Mouse (Mus musculus) frontal cortex, postnatal 10 days (tissue): Measurements from ENCODE around the gene Alkbh2.
A peak's percentile ranks its signal among the peaks of the same experiment; 100 is the strongest.

Source experiments
- DNase-seq, 2 experiments: peaks; one replicate each; pipeline ENCODE4 v3.0.0; 2022; ENCODE audit warnings: low spot score in 2 of 2, mixed read lengths in 1 of 2

Gene Alkbh2

DNA sequence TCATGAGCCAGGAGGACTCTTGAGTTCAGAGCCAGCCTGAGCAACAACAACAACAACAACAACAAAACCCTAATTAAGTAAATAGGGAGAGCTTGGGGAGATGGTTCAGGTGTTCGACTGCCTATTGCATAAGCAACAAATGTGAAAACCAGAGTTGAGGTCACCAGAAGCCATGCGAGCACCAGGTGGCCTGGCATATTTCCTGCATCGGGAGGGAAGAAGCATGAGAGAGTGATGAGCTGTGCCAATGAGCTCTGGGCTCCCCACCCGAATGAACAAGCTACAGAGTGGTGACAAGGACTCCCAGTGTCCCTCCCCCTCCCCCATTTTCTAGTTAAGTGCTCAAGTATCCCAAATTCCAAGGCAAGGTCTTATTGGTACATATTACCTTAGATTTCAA lies 26.1 kb downstream of the Alkbh2 start:
- no peak for DNase-seq

DNA sequence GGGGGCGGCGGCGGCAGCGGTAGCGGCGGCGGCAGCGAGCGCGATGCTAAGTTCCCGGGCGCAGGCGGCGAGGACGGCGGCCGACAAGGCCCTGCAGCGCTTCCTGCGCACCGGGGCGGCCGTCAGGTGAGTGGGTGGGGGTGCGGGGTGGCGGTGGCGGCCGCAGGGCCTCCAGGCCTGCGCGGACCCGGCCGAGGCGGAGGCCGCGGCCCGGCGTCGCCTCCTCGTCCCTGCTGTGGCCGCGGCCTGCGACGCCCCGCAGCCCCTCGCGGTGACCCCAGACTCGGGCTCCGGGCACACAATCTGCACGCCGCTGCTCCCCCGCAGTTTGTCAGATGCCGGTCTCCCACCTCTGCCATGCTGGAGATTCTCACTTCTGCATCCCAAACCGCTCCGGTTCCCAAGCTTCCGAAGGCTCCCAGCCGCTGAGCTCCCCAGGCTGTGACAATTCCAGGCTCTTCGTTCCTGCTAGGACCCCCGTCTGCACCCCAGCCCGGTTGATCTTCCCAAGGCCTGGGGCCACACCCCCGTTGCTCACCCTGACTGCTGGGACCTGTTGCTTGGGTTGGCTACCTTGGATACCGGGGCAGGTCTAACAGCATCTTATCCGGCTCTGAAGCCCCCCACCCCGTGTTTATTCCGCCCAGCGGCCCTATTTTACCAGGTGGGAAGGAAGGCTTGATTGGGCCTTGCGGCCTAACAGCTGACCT lies 27.5 kb downstream of the Alkbh2 start:
- DNase-seq, result peak in 1 of 2 experiments; percentile 28

DNA sequence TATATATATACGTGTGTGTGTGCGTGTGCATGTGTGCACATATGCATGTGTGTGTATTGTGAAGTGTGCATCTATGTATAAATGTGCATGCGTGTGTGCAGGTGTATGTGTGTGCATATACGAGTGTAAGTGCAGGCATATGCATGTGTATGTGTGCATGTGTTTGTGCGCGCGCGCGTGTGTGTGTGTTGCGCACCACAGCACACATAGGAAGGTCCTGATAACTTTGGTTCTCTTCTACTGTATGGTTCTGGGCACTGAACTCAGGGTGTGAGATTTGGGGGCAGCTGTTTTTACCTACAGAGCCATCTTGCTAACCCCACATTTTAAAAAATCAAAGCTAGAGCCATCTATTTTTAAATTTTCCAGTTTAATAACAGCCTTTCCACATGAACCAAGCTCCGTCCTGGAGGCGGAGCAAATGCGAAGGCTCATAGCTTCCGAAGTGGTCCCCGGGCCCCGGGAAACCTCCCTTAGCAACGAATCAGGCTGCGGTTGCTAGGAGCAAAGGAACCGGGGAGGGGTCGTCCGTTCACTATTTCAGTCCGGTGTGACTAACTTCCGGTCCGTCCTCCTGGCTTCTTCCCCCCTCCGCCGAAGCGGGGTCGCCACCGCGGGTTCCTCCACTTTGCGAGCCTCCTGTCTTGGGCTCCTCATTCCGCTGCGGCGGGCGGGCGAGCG lies 28.2 kb downstream of the Alkbh2 start:
- peak; percentile 92 for DNase-seq

DNA sequence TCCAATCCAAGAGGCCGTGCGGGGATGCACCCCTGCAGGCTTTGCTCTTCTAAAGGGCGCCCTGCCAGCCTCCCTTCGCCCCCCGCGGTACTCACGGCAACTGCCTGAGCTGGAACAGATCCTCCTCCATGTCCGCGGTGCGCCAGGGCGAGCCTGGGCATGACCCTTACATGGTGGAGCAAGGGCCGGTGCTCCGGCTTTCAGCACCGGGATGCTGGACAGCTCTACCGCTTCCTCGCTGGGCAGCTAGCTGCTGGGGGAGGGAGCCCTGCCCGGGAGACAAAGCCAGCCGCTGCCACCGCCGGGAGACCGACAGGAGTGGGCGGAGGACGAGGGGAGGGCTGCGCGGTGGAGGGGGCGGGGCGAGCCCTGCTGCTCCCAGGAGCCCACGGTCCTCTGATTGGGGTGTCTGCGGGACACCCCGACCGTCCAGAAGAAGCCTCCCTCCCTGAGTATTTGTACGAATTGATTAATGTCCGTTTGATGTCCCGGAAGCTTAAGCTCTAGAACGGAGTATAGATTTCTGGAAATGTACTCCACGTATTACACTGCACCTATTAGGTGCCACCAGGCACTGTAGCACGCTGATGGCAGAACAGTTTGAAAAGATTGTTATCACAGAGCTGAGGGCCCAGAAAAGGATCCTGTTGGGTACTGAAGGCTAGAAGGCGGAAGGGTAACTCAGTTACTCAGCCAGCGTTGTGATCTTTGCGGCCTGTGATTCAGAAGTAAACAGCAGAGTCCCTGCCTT lies 36.8 kb downstream of the Alkbh2 start, which contains the start of gene Svop:
TSS of gene Svop (minus strand) at position 514 of the 751 bp plus-strand sequence.
- DNase-seq, result peak; percentile 71 to 79

DNA sequence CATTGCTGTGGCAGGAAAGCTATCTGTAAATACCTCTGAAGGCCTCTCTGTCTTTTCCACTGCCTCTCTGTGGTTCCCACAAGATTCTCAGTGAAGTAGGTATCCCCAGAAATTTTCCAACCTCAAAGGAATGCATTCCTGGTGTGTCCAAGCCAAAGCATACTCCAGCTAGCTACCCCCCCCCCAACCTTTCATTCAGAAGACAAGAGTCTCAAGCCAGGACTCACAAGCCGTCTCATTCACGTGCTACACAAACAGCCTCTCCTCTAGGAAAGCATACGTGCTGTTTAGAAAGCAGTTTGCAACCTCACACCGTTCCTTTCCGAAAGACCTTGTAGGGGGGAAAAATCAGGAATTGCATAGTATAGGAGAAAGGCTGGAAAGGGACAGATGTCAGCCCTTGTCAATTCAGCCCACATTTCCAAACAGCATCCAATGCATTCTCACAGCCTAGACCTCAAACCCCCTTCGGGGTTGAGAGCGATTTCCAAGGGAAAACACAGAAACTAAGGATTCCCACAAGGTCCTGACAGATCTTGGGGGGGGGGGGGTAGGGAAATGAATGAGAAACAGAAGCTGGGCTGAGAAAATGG lies 37.5 kb downstream of the Alkbh2 start:
- DNase-seq, result no peak

DNA sequence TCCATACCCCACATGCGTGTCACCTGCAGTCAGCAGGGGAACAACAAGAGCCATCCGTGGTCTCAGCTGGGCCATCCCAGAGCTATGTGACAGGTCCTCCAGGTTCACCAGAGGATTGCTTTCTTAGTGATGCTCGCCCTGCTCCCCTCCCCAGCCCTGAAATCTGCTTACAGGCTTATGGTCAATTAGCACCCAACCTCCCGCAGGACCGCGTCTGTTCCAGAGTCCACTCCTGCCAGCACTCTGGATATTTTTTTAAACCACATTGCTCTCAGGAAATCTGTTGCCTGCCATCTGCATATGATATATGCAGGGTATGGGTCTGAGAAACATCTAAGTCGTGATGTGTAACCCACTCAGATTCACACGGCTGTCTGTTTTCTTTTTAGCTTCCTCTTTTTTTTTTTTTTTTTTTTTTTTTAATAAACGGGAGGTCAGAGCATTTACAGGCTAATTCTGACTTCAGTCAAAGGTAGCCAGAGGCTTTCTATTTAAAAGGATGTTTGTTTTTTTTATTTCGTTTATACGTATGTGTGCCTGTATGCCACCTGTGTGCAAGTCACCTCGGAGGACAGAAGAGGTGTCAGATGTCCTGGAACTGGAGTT lies 40.0 kb downstream of the Alkbh2 start:
- no peak for DNase-seq

DNA sequence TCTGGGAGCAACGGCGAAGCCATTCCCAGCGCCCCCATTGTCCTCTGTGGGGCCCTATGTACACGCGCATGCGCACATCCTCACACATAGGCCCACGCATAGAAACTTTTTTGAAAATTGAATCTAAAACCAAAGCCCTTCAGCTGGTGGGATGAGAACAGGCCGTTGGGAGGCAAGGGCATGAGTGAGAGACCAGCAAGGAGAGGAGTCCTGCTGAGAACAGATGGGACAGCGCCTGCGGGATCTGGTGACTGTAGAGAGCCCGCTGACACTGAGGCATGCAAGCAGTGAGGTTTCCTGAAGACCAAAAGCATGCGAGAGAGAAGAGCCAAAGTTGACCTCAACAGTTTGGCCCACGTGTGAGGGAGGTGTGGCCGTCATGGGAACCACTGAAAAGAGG lies 42.5 kb downstream of the Alkbh2 start:
- DNase-seq, result no peak

DNA sequence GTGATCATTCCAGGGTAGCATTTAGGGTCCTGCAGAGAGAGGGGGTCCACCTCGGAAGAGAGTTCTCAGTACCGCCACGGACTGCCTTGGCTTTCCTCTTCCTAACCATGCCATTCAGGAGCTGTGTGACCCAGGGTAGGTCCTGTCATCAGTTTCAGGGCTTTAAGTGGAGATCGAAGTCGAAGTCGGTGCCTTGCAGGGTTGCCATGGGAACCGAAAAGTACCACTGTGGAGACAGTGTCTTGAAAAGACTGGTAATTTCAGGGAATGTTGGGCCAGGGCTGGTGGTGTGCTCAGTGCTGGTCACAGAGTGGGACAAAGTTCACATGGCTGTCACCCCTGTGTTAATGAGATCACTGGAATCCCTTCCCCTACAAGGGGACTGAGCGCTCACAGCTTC lies 51.0 kb downstream of the Alkbh2 start:
- DNase-seq, result no peak
